Mouse (Mus musculus) neural tube, embryonic 11.5 days (tissue): ENCODE results near the gene Tor1aip2. TPM values are rescaled to one million over a fixed set of nuclear protein-coding genes. Genes with fewer than 3 reads are reported as not detected.

Experiments used
- ATAC-seq: fragments of 200-750 bp; cut with Nextera tagmentation; 2 replicates; pipeline ENCODE4 v1.8.0; 2017; ENCODE audit warnings: moderate number of reproducible peaks, mild to moderate bottlenecking, moderate TSS enrichment, moderate library complexity; ENCODE audit not compliant: insufficient read depth, low FRiP score, low TSS enrichment
- DNase-seq: peaks from one replicate; pipeline ENCODE4 v3.0.0-alpha.2; 2015; ENCODE audit warnings: low spot score
- H3K27ac ChIP-seq: fragments of 300-500 bp; sonication (generic); 2 replicates; pipeline ENCODE4 v1.5.1; 2014; ENCODE audit warnings: low read depth, mild to moderate bottlenecking, low read length
- H3K27me3 ChIP-seq: fragments of 300-500 bp; sonication (generic); 2 replicates; pipeline ENCODE4 v1.6.1; 2014; ENCODE audit warnings: mild to moderate bottlenecking, low read length, mixed read lengths; ENCODE audit not compliant: control insufficient read depth, insufficient read depth
- H3K36me3 ChIP-seq: fragments of 300-500 bp; sonication (generic); 2 replicates; pipeline ENCODE4 v1.6.1; 2014; ENCODE audit warnings: mild to moderate bottlenecking, low read length, moderate library complexity, mixed read lengths; ENCODE audit not compliant: control insufficient read depth, insufficient read depth
- H3K4me1 ChIP-seq: fragments of 300-500 bp; sonication (generic); 2 replicates; pipeline ENCODE4 v1.6.1; 2014; ENCODE audit warnings: low read length, mixed read lengths; ENCODE audit not compliant: control insufficient read depth, insufficient read depth
- H3K4me2 ChIP-seq: fragments of 300-500 bp; sonication (generic); 2 replicates; pipeline ENCODE4 v1.6.1; 2014; ENCODE audit warnings: low read depth, mild to moderate bottlenecking, moderate library complexity
- H3K4me3 ChIP-seq: fragments of 300-500 bp; sonication (generic); 2 replicates; pipeline ENCODE4 v1.5.1; 2014; ENCODE audit warnings: low read depth, low read length
- H3K9ac ChIP-seq: fragments of 300-500 bp; sonication (generic); 2 replicates; pipeline ENCODE4 v1.6.1; 2014; ENCODE audit warnings: mild to moderate bottlenecking, low read length
- H3K9me3 ChIP-seq: fragments of 300-500 bp; sonication (generic); 2 replicates; pipeline ENCODE4 v1.6.1; 2016; ENCODE audit warnings: low read length; ENCODE audit not compliant: control insufficient read depth
- WGBS: fragments of 180-500 bp; shearing (Covaris S2); extraction: QIAGEN DNeasy Blood & Tissue Kit; methylation state at CpG from one replicate; pipeline ENCODE4 v1.1.7; 2014; 5-methylcytosine and 5-hydroxymethylcytosine counted together
- polyA plus RNA-seq: library from polyadenylated mRNA; unstranded; fragments of >200 nt; fragmentation: Nextera tagmentation; extraction: Ambion mirVana; gene quantifications from 2 replicates; pipeline ENCODE4 v1.2.1, GENCODE M21; 2014

The Tor1aip2 gene
- polyA plus RNA-seq, 1 experiment from 2014 or later = 116 TPM

- H3K4me2 ChIP-seq = no peak overlapping the region
- H3K36me3 ChIP-seq = no peaks in the 10 kb centered on the region
- H3K4me1 ChIP-seq = no peaks in the 10 kb centered on the region
- H3K27me3 ChIP-seq = no peaks in the 10 kb centered on the region
- DNase-seq (no peak), ATAC-seq (no peak)
- no peak overlapping the region for H3K9ac ChIP-seq
- H3K9me3 ChIP-seq = no peaks in the 10 kb centered on the region
- 86% methylated on average over 3 of the region's 3 CpGs for WGBS
- no peak overlapping the region for H3K4me3 ChIP-seq
- no peak overlapping the region for H3K27ac ChIP-seq
Measured at GRCm38 (mm10) chr1:156084603-156085002, 49.4 kb downstream of the Tor1aip2 start.

- 59% methylated on average over 5 of the region's 5 CpGs for WGBS
- Histone ChIP-seq H3K4me1 (no peaks in the 10 kb centered on the region), H3K27me3 (no peaks in the 10 kb centered on the region), H3K9ac (no peak overlapping the region), H3K4me2 (no peak overlapping the region), H3K36me3 (no peaks in the 10 kb centered on the region), H3K27ac (no peak overlapping the region), H3K9me3 (no peaks in the 10 kb centered on the region), H3K4me3 (no peak overlapping the region)
- DNase-seq = peak; percentile 67
- peak; percentile 54; the same call in 1 of the 2 replicates for ATAC-seq
Measured at GRCm38 (mm10) chr1:156085770-156086169, 50.6 kb downstream of the Tor1aip2 start.

DNA sequence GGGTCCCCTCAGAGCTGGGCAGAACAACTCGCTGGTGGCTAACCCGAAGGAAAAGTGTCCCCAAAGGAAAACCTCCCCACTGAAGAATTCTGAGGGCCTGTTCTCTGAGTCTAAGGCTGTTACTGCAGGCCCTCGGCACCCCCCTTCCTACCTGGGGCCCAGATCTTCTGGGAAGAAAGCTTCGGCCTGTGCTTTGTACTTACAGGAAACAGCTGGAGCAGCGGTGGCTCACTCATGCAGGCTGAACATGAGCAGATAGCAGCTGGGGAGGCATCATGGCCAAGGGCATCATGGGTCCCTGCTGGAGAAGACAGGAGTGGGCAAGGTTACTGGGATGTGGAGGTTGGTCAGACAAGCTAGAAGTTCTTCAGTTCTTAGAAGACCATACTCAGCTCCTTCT, 52.4 kb downstream of the Tor1aip2 start:
- Histone ChIP-seq H3K9me3 (no peaks in the 10 kb centered on the region), H3K4me1 (no peaks in the 10 kb centered on the region), H3K27me3 (no peaks in the 10 kb centered on the region), H3K9ac (no peak overlapping the region), H3K36me3 (no peaks in the 10 kb centered on the region), H3K4me2 (no peak overlapping the region), H3K27ac (no peak overlapping the region), H3K4me3 (no peak overlapping the region)
- DNase-seq (no peak), ATAC-seq (no peak)
- WGBS = 74% methylated on average over 5 of the region's 5 CpGs

DNA sequence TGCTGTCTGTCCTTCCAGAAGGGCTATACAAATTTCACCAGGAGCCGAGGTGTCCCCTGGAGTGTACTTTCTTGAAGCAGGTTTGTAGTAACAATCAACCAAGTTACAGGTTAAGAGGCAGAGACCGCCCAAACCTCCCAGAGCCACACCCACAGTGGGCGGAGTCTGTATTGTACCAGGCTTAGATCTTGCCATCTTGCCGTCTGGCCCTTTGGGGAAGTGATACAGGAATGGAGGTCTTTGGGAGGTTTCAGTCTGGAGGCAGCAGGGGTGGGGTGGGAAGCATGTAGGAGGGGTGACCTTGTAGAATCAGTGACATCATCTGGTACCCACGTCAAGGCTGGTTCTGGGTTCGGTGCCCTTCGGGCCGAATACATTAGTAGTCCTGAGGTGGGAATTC, 54.4 kb downstream of the Tor1aip2 start:
- WGBS = 72% methylated on average over 8 of the region's 8 CpGs
- H3K36me3 ChIP-seq = no peaks in the 10 kb centered on the region
- no peak overlapping the region for H3K27ac ChIP-seq
- no peak overlapping the region for H3K9ac ChIP-seq
- H3K4me1 ChIP-seq = no peaks in the 10 kb centered on the region
- DNase-seq (no peak), ATAC-seq (no peak; the same call in 1 of the 2 replicates)
- H3K4me2 ChIP-seq = no peak overlapping the region
- no peaks in the 10 kb centered on the region for H3K27me3 ChIP-seq
- no peak overlapping the region for H3K4me3 ChIP-seq
- H3K9me3 ChIP-seq = no peaks in the 10 kb centered on the region

- peak overlapping the region; percentile 50; the same call in 1 of the 2 replicates for H3K27ac ChIP-seq
- H3K4me2 ChIP-seq = no peak overlapping the region
- no peaks in the 10 kb centered on the region for H3K27me3 ChIP-seq
- no peak overlapping the region for H3K4me3 ChIP-seq
- no peaks in the 10 kb centered on the region for H3K4me1 ChIP-seq
- no peaks in the 10 kb centered on the region for H3K9me3 ChIP-seq
- DNase-seq (peak; percentile 67), ATAC-seq (peak; percentile 79)
- no peaks in the 10 kb centered on the region for H3K36me3 ChIP-seq
- no peak overlapping the region for H3K9ac ChIP-seq
- 44% methylated on average over 4 of the region's 4 CpGs for WGBS
Measured at GRCm38 (mm10) chr1:156090042-156090441, 54.8 kb downstream of the Tor1aip2 start.

GRCm38 (mm10) chr1:156091811-156092210, 56.6 kb downstream of the Tor1aip2 start:
- H3K4me1 ChIP-seq = no peaks in the 10 kb centered on the region
- no peak for ATAC-seq
- no peak overlapping the region for H3K9ac ChIP-seq
- no peak overlapping the region for H3K27ac ChIP-seq
- no peaks in the 10 kb centered on the region for H3K27me3 ChIP-seq
- no peak overlapping the region for H3K4me2 ChIP-seq
- H3K9me3 ChIP-seq = no peaks in the 10 kb centered on the region
- WGBS = 92% methylated on average over 4 of the region's 4 CpGs
- DNase-seq = no peak
- no peaks in the 10 kb centered on the region for H3K36me3 ChIP-seq
- no peak overlapping the region for H3K4me3 ChIP-seq

DNA sequence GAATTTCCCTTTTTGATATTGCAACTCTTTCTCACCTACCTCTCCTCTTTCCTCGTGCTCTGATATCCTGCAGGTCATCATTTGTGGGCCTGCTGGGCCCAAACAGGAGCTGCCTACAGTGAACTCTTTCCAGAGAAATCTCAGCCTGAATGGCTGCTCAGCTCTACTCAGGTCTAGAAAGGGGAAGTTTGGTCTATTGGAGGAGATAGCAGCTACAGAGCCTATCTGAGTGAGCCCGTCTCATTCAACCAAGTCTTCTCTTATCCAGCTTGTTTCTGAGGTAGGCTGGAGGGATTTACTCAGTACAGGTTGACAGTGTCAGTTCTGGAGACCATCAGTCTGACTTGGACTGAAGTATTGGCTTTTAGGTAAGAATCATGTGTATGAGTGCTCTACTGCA, 68.6 kb downstream of the Tor1aip2 start:
- no peaks in the 10 kb centered on the region for H3K36me3 ChIP-seq
- ATAC-seq = no peak
- H3K27ac ChIP-seq = no peak overlapping the region
- DNase-seq = no peak
- H3K9ac ChIP-seq = no peak overlapping the region
- no peaks in the 10 kb centered on the region for H3K4me1 ChIP-seq
- H3K4me2 ChIP-seq = no peak overlapping the region
- no peaks in the 10 kb centered on the region for H3K9me3 ChIP-seq
- no peak overlapping the region for H3K4me3 ChIP-seq
- no peaks in the 10 kb centered on the region for H3K27me3 ChIP-seq
- 97% methylated on average over 2 of the region's 2 CpGs for WGBS

- Histone ChIP-seq H3K4me1 (no peaks in the 10 kb centered on the region), H3K27me3 (no peaks in the 10 kb centered on the region), H3K36me3 (no peaks in the 10 kb centered on the region), H3K4me2 (no peak overlapping the region), H3K27ac (no peak overlapping the region), H3K9ac (no peak overlapping the region), H3K9me3 (no peaks in the 10 kb centered on the region), H3K4me3 (no peak overlapping the region)
- WGBS = 79% methylated on average over 2 of the region's 2 CpGs
- DNase-seq (no peak), ATAC-seq (no peak)
Measured at GRCm38 (mm10) chr1:156105381-156105780, 70.2 kb downstream of the Tor1aip2 start.

DNA sequence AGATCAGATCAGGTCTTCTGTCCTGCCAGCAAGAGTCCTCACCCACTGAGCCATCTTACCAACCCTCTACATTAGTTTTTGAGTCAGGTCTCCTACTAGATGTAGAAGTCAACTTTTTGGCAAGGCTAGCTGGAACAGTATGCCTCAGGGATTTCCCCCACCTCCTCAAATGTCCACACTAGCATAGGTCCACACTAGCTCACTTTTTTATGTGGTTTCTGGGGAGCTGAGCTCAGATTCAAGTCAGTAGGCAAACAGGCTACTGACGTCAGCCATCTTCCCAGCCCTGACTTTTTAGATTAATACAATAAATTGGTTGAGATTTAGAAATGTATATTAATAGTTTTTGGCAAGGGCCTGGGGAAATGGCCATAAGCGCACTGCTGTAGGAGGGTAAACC, 72.2 kb downstream of the Tor1aip2 start:
- Histone ChIP-seq H3K4me1 (no peaks in the 10 kb centered on the region), H3K4me2 (no peak overlapping the region), H3K36me3 (no peaks in the 10 kb centered on the region), H3K9ac (no peak overlapping the region), H3K4me3 (no peak overlapping the region), H3K27ac (no peak overlapping the region), H3K9me3 (no peaks in the 10 kb centered on the region), H3K27me3 (no peaks in the 10 kb centered on the region)
- DNase-seq (no peak), ATAC-seq (no peak)
- 93% methylated on average over 2 of the region's 2 CpGs for WGBS
